Mouse (Mus musculus) limb, embryonic 14.5 days (tissue): ENCODE results near the gene Wrb. TPM values are rescaled to one million over a fixed set of nuclear protein-coding genes. Genes with fewer than 3 reads are reported as not detected.
A peak's percentile ranks its signal among the peaks of the same experiment; 100 is the strongest.
"Not testable (repeated sequence)": the region's sequence is repeated elsewhere in the genome, so short reads cannot be mapped to it uniquely, and the experiment has no call there.

Experiments
- ATAC-seq: fragments of 200-750 bp; cut with Nextera tagmentation; 2 replicates; pipeline ENCODE4 v1.8.0; 2017; ENCODE audit warnings: low read depth, moderate number of reproducible peaks, moderate TSS enrichment; ENCODE audit not compliant: low FRiP score
- DNase-seq: peaks from one replicate; pipeline ENCODE4 v3.0.0-alpha.2; 2015; ENCODE audit warnings: low spot score
- H3K27ac ChIP-seq: fragments of 300-500 bp; sonication (generic); replicated peaks from 2 replicates; pipeline ENCODE4 v1.5.1; 2014; ENCODE audit warnings: low read depth, mild to moderate bottlenecking, low read length, moderate library complexity, mixed read lengths
- H3K27me3 ChIP-seq: fragments of 300-500 bp; sonication (generic); 2 replicates; pipeline ENCODE4 v1.6.1; 2014; ENCODE audit warnings: low read length, mixed read lengths; ENCODE audit not compliant: control insufficient read depth, insufficient read depth
- H3K36me3 ChIP-seq: fragments of 300-500 bp; sonication (generic); 2 replicates; pipeline ENCODE4 v1.6.1; 2014; ENCODE audit warnings: mild to moderate bottlenecking, low read length, moderate library complexity, mixed read lengths; ENCODE audit not compliant: control insufficient read depth, insufficient read depth
- H3K4me1 ChIP-seq: fragments of 300-500 bp; sonication (generic); 2 replicates; pipeline ENCODE4 v1.6.1; 2014; ENCODE audit warnings: antibody characterized with exemption, low read length, mixed read lengths; ENCODE audit not compliant: control insufficient read depth, insufficient read depth
- H3K4me2 ChIP-seq: fragments of 300-500 bp; sonication (generic); replicated peaks from 2 replicates; pipeline ENCODE4 v1.6.1; 2014; ENCODE audit warnings: low read depth, mild to moderate bottlenecking, low read length, moderate library complexity; ENCODE audit not compliant: severe bottlenecking
- H3K4me3 ChIP-seq: fragments of 300-500 bp; sonication (generic); replicated peaks from 2 replicates; pipeline ENCODE4 v1.5.1; 2014; ENCODE audit warnings: low read length
- H3K9ac ChIP-seq: fragments of 300-500 bp; sonication (generic); 2 replicates; pipeline ENCODE4 v1.6.1; 2014; ENCODE audit warnings: mild to moderate bottlenecking, low read depth, low read length, moderate library complexity; ENCODE audit not compliant: severe bottlenecking
- H3K9me3 ChIP-seq: fragments of 300-500 bp; sonication (generic); 2 replicates; pipeline ENCODE4 v1.6.1; 2016; ENCODE audit warnings: low read length; ENCODE audit not compliant: control insufficient read depth
- POLR2A ChIP-seq: fragments of 200-500 bp; IDR thresholded peaks from 2 replicates; pipeline ENCODE4 v1.8.0; 2012; ENCODE audit warnings: inconsistent platforms, mild to moderate bottlenecking, moderate library complexity, borderline replicate concordance; ENCODE audit not compliant: insufficient read depth, insufficient read length; ENCODE audit errors: extremely low read depth
- WGBS: fragments of 180-500 bp; shearing (Covaris S2); extraction: QIAGEN DNeasy Blood & Tissue Kit; methylation state at CpG from one replicate; pipeline ENCODE4 v1.1.7; 2014; 5-methylcytosine and 5-hydroxymethylcytosine counted together
- polyA plus RNA-seq, 2 experiments: library from polyadenylated mRNA; depleted of rRNA in 1 of 2; stranded (reverse) in 1 of 2; unstranded in 1 of 2; fragments of >200 nt; fragmentation: Nextera tagmentation in 1 of 2; extraction: Ambion mirVana in 1 of 2; gene quantifications; 2 replicates each; pipeline versions ENCODE4 v1.2.1 to v1.2.3; 2012 to 2014

Wrb gene
- polyA plus RNA-seq, 2 experiments, result 53.9 to 54.7 TPM

GRCm38 (mm10) chr16:96127288-96127656, 17.9 kb upstream of the Wrb start:
- peaks cover 44% of the 10 kb centered on the region for H3K36me3 ChIP-seq
- H3K27ac ChIP-seq, result peak overlapping the region; percentile 97
- peak; percentile 71 for DNase-seq
- TF ChIP-seq POLR2A, result no peak
- H3K4me3 ChIP-seq, result peak overlapping the region; percentile 97
- H3K9ac ChIP-seq, result peak overlapping the region; percentile 98
- H3K27me3 ChIP-seq, result no peaks in the 10 kb centered on the region
- peak; percentile 57 for ATAC-seq
- peak overlapping the region; percentile 86 for H3K4me2 ChIP-seq
- peaks cover 14% of the 10 kb centered on the region for H3K4me1 ChIP-seq
- WGBS, result 1% methylated on average over 16 of the region's 52 CpGs
- H3K9me3 ChIP-seq, result no peaks in the 10 kb centered on the region

- Histone ChIP-seq H3K27me3 (no peaks in the 10 kb centered on the region), H3K4me1 (peaks cover 14% of the 10 kb centered on the region), H3K27ac (peak within 1 kb of the TSS; percentile 97), H3K9ac (peak within 1 kb of the TSS; percentile 98), H3K4me3 (peak within 1 kb of the TSS; percentile 97), H3K4me2 (peak within 1 kb of the TSS; percentile 86), H3K9me3 (no peaks in the 10 kb centered on the region), H3K36me3 (peaks cover 39% of the 10 kb centered on the region)
- WGBS, result under 1% methylated on average over 58 of the region's 72 CpGs
- peak; percentile 95 for ATAC-seq
- DNase-seq, result peak; percentile 97
- peak; percentile 94; the same call in 1 of the 2 replicates for TF ChIP-seq POLR2A
These were observed 17.4 kb upstream of the Wrb start, which contains the start of gene Hmgn1 for GRCm38 (mm10) chr16:96127657-96128344. Gene Hmgn1 (minus strand): TSS chr16:96127729.

- Histone ChIP-seq H3K4me3 (peak overlapping the region; percentile 97), H3K27me3 (no peaks in the 10 kb centered on the region), H3K36me3 (peaks cover 32% of the 10 kb centered on the region), H3K27ac (peak overlapping the region; percentile 97), H3K9ac (peak overlapping the region; percentile 98), H3K4me1 (peaks cover 14% of the 10 kb centered on the region), H3K9me3 (no peaks in the 10 kb centered on the region), H3K4me2 (peak overlapping the region; percentile 64)
- DNase-seq, result no peak
- no peak for TF ChIP-seq POLR2A
- WGBS, result 1% methylated on average over 9 of the region's 9 CpGs
- no peak for ATAC-seq
These were observed 16.7 kb upstream of the Wrb start for GRCm38 (mm10) chr16:96128466-96128865.

GRCm38 (mm10) chr16:96144748-96145109, 478 bp upstream of the Wrb start:
- not testable (repeated sequence) for H3K9me3 ChIP-seq, H3K36me3 ChIP-seq, H3K27me3 ChIP-seq, H3K9ac ChIP-seq, DNase-seq, H3K4me1 ChIP-seq, H3K27ac ChIP-seq
- peak overlapping the region; percentile 60; the same call in 1 of the 2 replicates for H3K4me2 ChIP-seq
- peak; percentile 36 for ATAC-seq
- peak overlapping the region; percentile 80 for H3K4me3 ChIP-seq
- 30% methylated on average over 6 of the region's 6 CpGs for WGBS

GRCm38 (mm10) chr16:96145814-96146213, 607 bp downstream of the Wrb start:
- Histone ChIP-seq H3K4me2 (peak overlapping the region; percentile 60), H3K27ac (0 out of 2 replicates have a peak overlapping the region, but pooled peaks have one; percentile 19), H3K4me3 (peak overlapping the region; percentile 80), H3K9me3 (no peaks in the 10 kb centered on the region), H3K27me3 (no peaks in the 10 kb centered on the region), H3K36me3 (peaks cover 3% of the 10 kb centered on the region; the same call in 1 of the 2 replicates), H3K9ac (peak overlapping the region; percentile 59), H3K4me1 (peaks cover 8% of the 10 kb centered on the region)
- no peak for ATAC-seq
- no peak for DNase-seq
- no peak for TF ChIP-seq POLR2A
- 2% methylated on average over 5 of the region's 5 CpGs for WGBS

GRCm38 (mm10) chr16:96148834-96149233, 3.6 kb downstream of the Wrb start:
- Histone ChIP-seq H3K27ac (no peak overlapping the region), H3K4me3 (no peak overlapping the region), H3K9ac (no peak overlapping the region), H3K36me3 (peaks cover 11% of the 10 kb centered on the region; the same call in 1 of the 2 replicates), H3K4me2 (no peak overlapping the region), H3K9me3 (no peaks in the 10 kb centered on the region), H3K4me1 (peaks cover 8% of the 10 kb centered on the region), H3K27me3 (no peaks in the 10 kb centered on the region)
- no peak for TF ChIP-seq POLR2A
- DNase-seq (no peak), ATAC-seq (no peak)
- WGBS, result 74% methylated on average over 6 of the region's 6 CpGs
